Mouse (Mus musculus): ENCODE results near the gene Magoh.

GRCm38 (mm10) chr4:107910020-107910419 lies 30.5 kb downstream of the Magoh start:
- TF ChIP-seq EP300 (IDR thresholded peaks at IDR 0.05; ENCODE audit: insufficient read depth, low read depth, low read length) (no peak), CTCF (IDR thresholded peaks at IDR 0.05) (no peak)
